Mouse (Mus musculus): ENCODE measurements at regions not wholly inside any gene's neighbourhood (a gene's known extent, or its start where the extent isn't known, plus 50 kb on each side); places are given as distances from the start of the nearest gene placed in this dataset.

- Histone ChIP-seq H3K27ac (ENCODE audit: insufficient read depth, low read length) (no peak overlapping the region), H3K27me3 (ENCODE audit: control insufficient read depth, insufficient read depth, low read length, poor library complexity, severe bottlenecking) (no peaks in the 10 kb centered on the region), H3K9ac (ENCODE audit: low read depth, poor library complexity, severe bottlenecking) (no peak overlapping the region), H3K4me1 (ENCODE audit: control insufficient read depth, insufficient read depth, low read length) (no peaks in the 10 kb centered on the region), H3K9me3 (replicated peaks; ENCODE audit: control insufficient read depth, insufficient read depth, low read length, poor library complexity, severe bottlenecking) (no peaks in the 10 kb centered on the region), H3K36me3 (ENCODE audit: control insufficient read depth, insufficient read depth, low read length, poor library complexity, severe bottlenecking) (no peaks in the 10 kb centered on the region), H3K4me3 (ENCODE audit: low read depth, low read length) (no peak overlapping the region)
- TF ChIP-seq POLR2A (IDR thresholded peaks at IDR 0.05; ENCODE audit: insufficient read depth, low read length) (no peak), EP300 (IDR thresholded peaks at IDR 0.05; ENCODE audit: insufficient read depth, low read depth, low read length) (no peak), CTCF (IDR thresholded peaks at IDR 0.05; ENCODE audit: low read depth, low read length) (no peak)
Observed at GRCm38 (mm10) chr15:62503866-62504265, 1341.1 kb downstream of the Gsdmc2 start.

- TF ChIP-seq POLR2A (IDR thresholded peaks at IDR 0.05; ENCODE audit: insufficient read depth, low read length), result no peak
- TF ChIP-seq EP300 (IDR thresholded peaks at IDR 0.05; ENCODE audit: insufficient read depth, low read depth, low read length), result no peak
- TF ChIP-seq CTCF (IDR thresholded peaks at IDR 0.05; ENCODE audit: low read depth, low read length), result no peak
- Histone ChIP-seq H3K9me3 (replicated peaks; ENCODE audit: control insufficient read depth, insufficient read depth, low read length, poor library complexity, severe bottlenecking) (no peaks in the 10 kb centered on the region), H3K4me1 (ENCODE audit: control insufficient read depth, insufficient read depth, low read length) (no peaks in the 10 kb centered on the region), H3K27me3 (ENCODE audit: control insufficient read depth, insufficient read depth, low read length, poor library complexity, severe bottlenecking) (no peaks in the 10 kb centered on the region), H3K27ac (ENCODE audit: insufficient read depth, low read length) (no peak overlapping the region), H3K36me3 (ENCODE audit: control insufficient read depth, insufficient read depth, low read length, poor library complexity, severe bottlenecking) (no peaks in the 10 kb centered on the region), H3K4me3 (ENCODE audit: low read depth, low read length) (no peak overlapping the region), H3K9ac (ENCODE audit: low read depth, poor library complexity, severe bottlenecking) (no peak overlapping the region)
Observed at GRCm38 (mm10) chr15:62500966-62501365, 1344.0 kb downstream of the Gsdmc2 start.

GRCm38 (mm10) chr15:62500522-62500921, 1344.5 kb downstream of the Gsdmc2 start:
- H3K9ac ChIP-seq (ENCODE audit: low read depth, poor library complexity, severe bottlenecking), result no peak overlapping the region
- no peaks in the 10 kb centered on the region for H3K4me1 ChIP-seq (ENCODE audit: control insufficient read depth, insufficient read depth, low read length)
- H3K27ac ChIP-seq (ENCODE audit: insufficient read depth, low read length), result no peak overlapping the region
- no peaks in the 10 kb centered on the region for H3K9me3 ChIP-seq (replicated peaks; ENCODE audit: control insufficient read depth, insufficient read depth, low read length, poor library complexity, severe bottlenecking)
- TF ChIP-seq CTCF (IDR thresholded peaks at IDR 0.05; ENCODE audit: low read depth, low read length), result no peak
- no peak for TF ChIP-seq POLR2A (IDR thresholded peaks at IDR 0.05; ENCODE audit: insufficient read depth, low read length)
- TF ChIP-seq EP300 (IDR thresholded peaks at IDR 0.05; ENCODE audit: insufficient read depth, low read depth, low read length), result no peak
- no peaks in the 10 kb centered on the region for H3K27me3 ChIP-seq (ENCODE audit: control insufficient read depth, insufficient read depth, low read length, poor library complexity, severe bottlenecking)
- H3K4me3 ChIP-seq (ENCODE audit: low read depth, low read length), result no peak overlapping the region
- no peaks in the 10 kb centered on the region for H3K36me3 ChIP-seq (ENCODE audit: control insufficient read depth, insufficient read depth, low read length, poor library complexity, severe bottlenecking)

- H3K9ac ChIP-seq (ENCODE audit: low read depth, poor library complexity, severe bottlenecking), result no peak overlapping the region
- no peaks in the 10 kb centered on the region for H3K27me3 ChIP-seq (ENCODE audit: control insufficient read depth, insufficient read depth, low read length, poor library complexity, severe bottlenecking)
- H3K27ac ChIP-seq (ENCODE audit: insufficient read depth, low read length), result no peak overlapping the region
- no peaks in the 10 kb centered on the region for H3K36me3 ChIP-seq (ENCODE audit: control insufficient read depth, insufficient read depth, low read length, poor library complexity, severe bottlenecking)
- H3K4me3 ChIP-seq (ENCODE audit: low read depth, low read length), result no peak overlapping the region
- H3K4me1 ChIP-seq (ENCODE audit: control insufficient read depth, insufficient read depth, low read length), result no peaks in the 10 kb centered on the region
- H3K9me3 ChIP-seq (replicated peaks; ENCODE audit: control insufficient read depth, insufficient read depth, low read length, poor library complexity, severe bottlenecking), result no peaks in the 10 kb centered on the region
- TF ChIP-seq EP300 (IDR thresholded peaks at IDR 0.05; ENCODE audit: insufficient read depth, low read depth, low read length) (no peak), POLR2A (IDR thresholded peaks at IDR 0.05; ENCODE audit: insufficient read depth, low read length) (no peak), CTCF (IDR thresholded peaks at IDR 0.05; ENCODE audit: low read depth, low read length) (no peak)
Observed at GRCm38 (mm10) chr15:62496193-62496592, 1348.8 kb downstream of the Gsdmc2 start.

- Histone ChIP-seq H3K4me1 (ENCODE audit: control insufficient read depth, insufficient read depth, low read length) (no peaks in the 10 kb centered on the region), H3K27me3 (ENCODE audit: control insufficient read depth, insufficient read depth, low read length, poor library complexity, severe bottlenecking) (peaks cover 1% of the 10 kb centered on the region; the same call in 1 of the 2 replicates), H3K9ac (ENCODE audit: low read depth, poor library complexity, severe bottlenecking) (no peak overlapping the region), H3K4me3 (ENCODE audit: low read depth, low read length) (no peak overlapping the region), H3K27ac (ENCODE audit: insufficient read depth, low read length) (no peak overlapping the region), H3K36me3 (ENCODE audit: control insufficient read depth, insufficient read depth, low read length, poor library complexity, severe bottlenecking) (no peaks in the 10 kb centered on the region), H3K9me3 (replicated peaks; ENCODE audit: control insufficient read depth, insufficient read depth, low read length, poor library complexity, severe bottlenecking) (no peaks in the 10 kb centered on the region)
- TF ChIP-seq CTCF (IDR thresholded peaks at IDR 0.05; ENCODE audit: low read depth, low read length) (no peak), POLR2A (IDR thresholded peaks at IDR 0.05; ENCODE audit: insufficient read depth, low read length) (no peak), EP300 (IDR thresholded peaks at IDR 0.05; ENCODE audit: insufficient read depth, low read depth, low read length) (no peak)
Observed at GRCm38 (mm10) chr15:62492350-62492749, 1352.6 kb downstream of the Gsdmc2 start.

GRCm38 (mm10) chr15:62490548-62490947, 1354.4 kb downstream of the Gsdmc2 start:
- Histone ChIP-seq H3K9me3 (replicated peaks; ENCODE audit: control insufficient read depth, insufficient read depth, low read length, poor library complexity, severe bottlenecking) (no peaks in the 10 kb centered on the region), H3K9ac (ENCODE audit: low read depth, poor library complexity, severe bottlenecking) (no peak overlapping the region), H3K4me3 (ENCODE audit: low read depth, low read length) (no peak overlapping the region), H3K4me1 (ENCODE audit: control insufficient read depth, insufficient read depth, low read length) (no peaks in the 10 kb centered on the region), H3K27me3 (ENCODE audit: control insufficient read depth, insufficient read depth, low read length, poor library complexity, severe bottlenecking) (peaks cover 1% of the 10 kb centered on the region; the same call in 1 of the 2 replicates), H3K36me3 (ENCODE audit: control insufficient read depth, insufficient read depth, low read length, poor library complexity, severe bottlenecking) (no peaks in the 10 kb centered on the region), H3K27ac (ENCODE audit: insufficient read depth, low read length) (no peak overlapping the region)
- TF ChIP-seq CTCF (IDR thresholded peaks at IDR 0.05; ENCODE audit: low read depth, low read length) (no peak), EP300 (IDR thresholded peaks at IDR 0.05; ENCODE audit: insufficient read depth, low read depth, low read length) (no peak), POLR2A (IDR thresholded peaks at IDR 0.05; ENCODE audit: insufficient read depth, low read length) (no peak)
